Mouse (Mus musculus): ENCODE results near the gene Gm28035. TPM values are rescaled to one million over a fixed set of nuclear protein-coding genes. Genes with fewer than 3 reads are reported as not detected.

Gm28035 gene
- total and polyA plus RNA-seq, 3 experiments, result 1.8 to 3.3 TPM; not detected in 1

- ATAC-seq (ENCODE audit: extremely low read depth, insufficient number of reproducible peaks, low FRiP score, poor library complexity, severe bottlenecking) (no peak), DNase-seq (ENCODE audit: low spot score) (no peak)
- H3K4me1 ChIP-seq (ENCODE audit: insufficient read depth, low read depth, low read length), result peaks cover 39% of the 10 kb centered on the region
- H3K4me3 ChIP-seq (ENCODE audit: low read depth, low read length), result no peak overlapping the region
- peaks cover 92% of the 10 kb centered on the region for H3K36me3 ChIP-seq (replicated peaks)
- H3K27me3 ChIP-seq (ENCODE audit: insufficient read depth, low read length), result no peaks in the 10 kb centered on the region
- no peak for TF ChIP-seq CTCF (IDR thresholded peaks at IDR 0.05; ENCODE audit: low read depth, low read length)
- H3K9me3 ChIP-seq (replicated peaks), result no peaks in the 10 kb centered on the region
These were observed 3.0 kb downstream of the Gm28035 start for GRCm38 (mm10) chr2:30243391-30243790.

GRCm38 (mm10) chr2:30244595-30245178 lies 4.3 kb downstream of the Gm28035 start:
- H3K4me3 ChIP-seq (ENCODE audit: low read depth, low read length), result no peak overlapping the region
- no peaks in the 10 kb centered on the region for H3K27me3 ChIP-seq (ENCODE audit: insufficient read depth, low read length)
- ATAC-seq (ENCODE audit: extremely low read depth, insufficient number of reproducible peaks, low FRiP score, poor library complexity, severe bottlenecking), result no peak
- no peaks in the 10 kb centered on the region for H3K9me3 ChIP-seq (replicated peaks)
- H3K36me3 ChIP-seq (replicated peaks), result peaks cover 96% of the 10 kb centered on the region
- no peak for TF ChIP-seq GATA1 (IDR thresholded peaks at IDR 0.05; ENCODE audit: borderline replicate concordance, low read length)
- TF ChIP-seq TAL1 (conservative IDR thresholded peaks at IDR 0.05; ENCODE audit: low read depth, low read length), result no peak
- TF ChIP-seq POLR2AphosphoS5 (IDR thresholded peaks at IDR 0.05; ENCODE audit: insufficient replicate concordance, low read depth, low read length), result no peak
- no peak for TF ChIP-seq GATA2 (IDR thresholded peaks at IDR 0.05; ENCODE audit: borderline replicate concordance, low read depth, low read length)
- TF ChIP-seq CTCF (IDR thresholded peaks at IDR 0.05; ENCODE audit: low read depth, low read length), result no peak
- no peak for DNase-seq (ENCODE audit: low spot score)
- peaks cover 28% of the 10 kb centered on the region for H3K4me1 ChIP-seq (ENCODE audit: insufficient read depth, low read depth, low read length)

GRCm38 (mm10) chr2:30247036-30247435 lies 6.7 kb downstream of the Gm28035 start:
- no peak for DNase-seq (ENCODE audit: low spot score)
- peaks cover 32% of the 10 kb centered on the region for H3K4me1 ChIP-seq (ENCODE audit: insufficient read depth, low read depth, low read length)
- TF ChIP-seq TAL1 (conservative IDR thresholded peaks at IDR 0.05; ENCODE audit: low read depth, low read length), result no peak
- no peak for TF ChIP-seq CTCF (IDR thresholded peaks at IDR 0.05; ENCODE audit: low read depth, low read length)
- TF ChIP-seq GATA1 (IDR thresholded peaks at IDR 0.05; ENCODE audit: borderline replicate concordance, low read length), result no peak
- TF ChIP-seq GATA2 (IDR thresholded peaks at IDR 0.05; ENCODE audit: borderline replicate concordance, low read depth, low read length), result no peak
- no peak for TF ChIP-seq POLR2AphosphoS5 (IDR thresholded peaks at IDR 0.05; ENCODE audit: insufficient replicate concordance, low read depth, low read length)
- no peaks in the 10 kb centered on the region for H3K27me3 ChIP-seq (ENCODE audit: insufficient read depth, low read length)
- no peak for ATAC-seq (ENCODE audit: extremely low read depth, insufficient number of reproducible peaks, low FRiP score, poor library complexity, severe bottlenecking)
- H3K9me3 ChIP-seq (replicated peaks), result no peaks in the 10 kb centered on the region
- peaks cover 94% of the 10 kb centered on the region for H3K36me3 ChIP-seq (replicated peaks)
- no peak overlapping the region for H3K4me3 ChIP-seq (ENCODE audit: low read depth, low read length)

GRCm38 (mm10) chr2:30247681-30248080 lies 7.3 kb downstream of the Gm28035 start:
- DNase-seq (ENCODE audit: low spot score) (no peak), ATAC-seq (ENCODE audit: extremely low read depth, insufficient number of reproducible peaks, low FRiP score, poor library complexity, severe bottlenecking) (no peak)
- peaks cover 38% of the 10 kb centered on the region for H3K4me1 ChIP-seq (ENCODE audit: insufficient read depth, low read depth, low read length)
- H3K27me3 ChIP-seq (ENCODE audit: insufficient read depth, low read length), result no peaks in the 10 kb centered on the region
- no peak overlapping the region for H3K4me3 ChIP-seq (ENCODE audit: low read depth, low read length)
- no peaks in the 10 kb centered on the region for H3K9me3 ChIP-seq (replicated peaks)
- TF ChIP-seq GATA1 (IDR thresholded peaks at IDR 0.05; ENCODE audit: borderline replicate concordance, low read length), result no peak
- no peak for TF ChIP-seq GATA2 (IDR thresholded peaks at IDR 0.05; ENCODE audit: borderline replicate concordance, low read depth, low read length)
- no peak for TF ChIP-seq CTCF (IDR thresholded peaks at IDR 0.05; ENCODE audit: low read depth, low read length)
- TF ChIP-seq TAL1 (conservative IDR thresholded peaks at IDR 0.05; ENCODE audit: low read depth, low read length), result no peak
- TF ChIP-seq POLR2AphosphoS5 (IDR thresholded peaks at IDR 0.05; ENCODE audit: insufficient replicate concordance, low read depth, low read length), result no peak
- H3K36me3 ChIP-seq (replicated peaks), result peaks cover 94% of the 10 kb centered on the region

GRCm38 (mm10) chr2:30249182-30249581 lies 8.8 kb downstream of the Gm28035 start:
- ATAC-seq (ENCODE audit: extremely low read depth, insufficient number of reproducible peaks, low FRiP score, poor library complexity, severe bottlenecking) (no peak), DNase-seq (ENCODE audit: low spot score) (no peak)
- Histone ChIP-seq H3K4me3 (ENCODE audit: low read depth, low read length) (no peak overlapping the region), H3K36me3 (replicated peaks) (peaks cover 94% of the 10 kb centered on the region), H3K27me3 (ENCODE audit: insufficient read depth, low read length) (no peaks in the 10 kb centered on the region), H3K4me1 (ENCODE audit: insufficient read depth, low read depth, low read length) (peaks cover 47% of the 10 kb centered on the region), H3K9me3 (replicated peaks) (no peaks in the 10 kb centered on the region)
- no peak for TF ChIP-seq GATA2 (IDR thresholded peaks at IDR 0.05; ENCODE audit: borderline replicate concordance, low read depth, low read length)
- no peak for TF ChIP-seq GATA1 (IDR thresholded peaks at IDR 0.05; ENCODE audit: borderline replicate concordance, low read length)
- TF ChIP-seq TAL1 (conservative IDR thresholded peaks at IDR 0.05; ENCODE audit: low read depth, low read length), result no peak
- TF ChIP-seq POLR2AphosphoS5 (IDR thresholded peaks at IDR 0.05; ENCODE audit: insufficient replicate concordance, low read depth, low read length), result no peak
- TF ChIP-seq CTCF (IDR thresholded peaks at IDR 0.05; ENCODE audit: low read depth, low read length), result no peak

- ATAC-seq (ENCODE audit: extremely low read depth, insufficient number of reproducible peaks, low FRiP score, poor library complexity, severe bottlenecking) (no peak), DNase-seq (ENCODE audit: low spot score) (no peak)
- Histone ChIP-seq H3K9me3 (replicated peaks) (no peaks in the 10 kb centered on the region), H3K4me1 (ENCODE audit: insufficient read depth, low read depth, low read length) (peaks cover 41% of the 10 kb centered on the region), H3K27me3 (ENCODE audit: insufficient read depth, low read length) (no peaks in the 10 kb centered on the region), H3K4me3 (ENCODE audit: low read depth, low read length) (no peak overlapping the region), H3K36me3 (replicated peaks) (peaks cover 95% of the 10 kb centered on the region)
- TF ChIP-seq GATA2 (IDR thresholded peaks at IDR 0.05; ENCODE audit: borderline replicate concordance, low read depth, low read length) (no peak), TAL1 (conservative IDR thresholded peaks at IDR 0.05; ENCODE audit: low read depth, low read length) (no peak), CTCF (IDR thresholded peaks at IDR 0.05; ENCODE audit: low read depth, low read length) (no peak), POLR2AphosphoS5 (IDR thresholded peaks at IDR 0.05; ENCODE audit: insufficient replicate concordance, low read depth, low read length) (no peak), GATA1 (IDR thresholded peaks at IDR 0.05; ENCODE audit: borderline replicate concordance, low read length) (no peak)
These were observed 10.1 kb downstream of the Gm28035 start for GRCm38 (mm10) chr2:30250166-30251128.

All from G1E (cell line).